Mouse (Mus musculus) ovary, postnatal 36 days (tissue): ENCODE measurements at regions not wholly inside any gene's neighbourhood (a gene's known extent, or its start where the extent isn't known, plus 50 kb on each side); places are given as distances from the start of the nearest gene placed in this dataset.

ENCODE experiments used
- DNase-seq: peaks from one replicate; pipeline ENCODE4 v3.0.0; 2022; ENCODE audit warnings: low spot score, mixed read lengths

DNA sequence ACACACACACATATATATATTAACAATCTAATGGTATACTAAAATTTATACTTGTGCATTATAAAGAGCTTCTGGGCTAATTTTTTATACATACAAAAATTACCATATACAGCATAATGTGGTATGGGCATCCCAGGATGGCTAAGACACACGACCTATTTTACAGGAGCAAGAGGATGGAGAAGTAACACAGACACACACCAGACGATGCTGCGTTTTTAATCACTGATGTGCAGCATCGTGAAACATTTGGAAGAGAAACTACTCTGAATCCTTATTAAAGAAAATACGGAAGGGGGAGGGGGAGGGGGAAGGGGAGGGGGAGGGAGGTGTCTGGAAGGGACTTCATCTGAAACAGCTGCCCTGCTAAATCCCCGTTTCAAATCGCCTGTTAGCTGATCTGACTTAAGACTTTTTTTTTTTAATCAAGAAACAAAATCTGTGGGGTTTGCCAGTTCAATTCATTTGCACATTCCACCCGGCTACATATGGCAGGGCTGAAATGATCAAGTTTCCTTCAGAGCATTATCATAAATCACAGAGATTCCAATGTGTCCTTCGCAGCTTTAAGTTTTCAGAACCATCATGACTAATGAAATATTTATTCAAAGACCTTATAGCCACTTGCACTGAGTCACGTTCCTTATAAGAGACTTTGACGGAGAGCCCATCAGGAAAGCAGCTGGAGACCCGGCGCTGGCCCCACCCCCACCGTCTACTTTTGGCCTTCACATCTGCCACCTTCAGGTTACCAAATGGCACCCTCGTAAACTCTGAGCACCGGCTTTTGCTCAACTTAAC lies 89.4 kb upstream of the Rnd3 start:
- DNase-seq = no peak

DNA sequence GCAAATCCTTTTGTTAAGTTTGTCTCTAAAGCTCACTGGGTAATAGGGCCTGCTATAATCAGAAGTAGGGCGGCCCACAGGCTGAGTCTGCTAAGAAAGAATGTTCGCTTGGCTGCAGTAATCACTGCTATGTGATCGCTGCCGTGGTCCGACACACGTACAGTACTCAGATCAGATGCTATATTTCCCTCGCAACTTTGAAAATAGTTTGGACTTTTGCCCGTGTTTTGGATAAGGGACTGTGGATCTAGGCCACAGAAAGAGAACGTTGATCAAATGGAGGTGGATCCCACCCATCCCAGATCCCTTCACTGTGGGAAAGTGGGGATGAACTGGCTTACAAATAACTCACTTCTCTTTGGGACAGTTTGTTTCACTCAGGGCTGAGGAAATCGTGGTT lies 88.5 kb upstream of the Rnd3 start:
- DNase-seq = no peak

DNA sequence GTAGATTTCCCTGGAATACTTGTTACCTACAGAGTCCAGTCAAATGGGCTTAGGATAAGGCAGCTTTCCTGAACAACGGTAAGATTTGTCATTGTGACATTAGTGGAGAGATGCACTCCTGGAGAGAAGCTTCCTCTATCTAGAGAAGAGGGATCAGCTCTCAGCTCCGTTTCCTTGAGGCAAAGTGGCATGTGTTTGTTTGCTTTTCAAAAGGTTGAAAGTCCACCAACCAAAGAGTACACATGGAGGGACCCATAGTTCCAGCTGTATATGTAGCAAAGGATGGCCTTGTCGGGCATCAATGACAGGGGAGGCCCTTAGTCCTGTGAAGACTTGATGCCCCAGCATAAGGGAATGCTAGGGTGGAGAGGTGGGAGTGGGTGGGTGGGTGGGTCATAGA lies 87.9 kb upstream of the Rnd3 start:
- DNase-seq = no peak

DNA sequence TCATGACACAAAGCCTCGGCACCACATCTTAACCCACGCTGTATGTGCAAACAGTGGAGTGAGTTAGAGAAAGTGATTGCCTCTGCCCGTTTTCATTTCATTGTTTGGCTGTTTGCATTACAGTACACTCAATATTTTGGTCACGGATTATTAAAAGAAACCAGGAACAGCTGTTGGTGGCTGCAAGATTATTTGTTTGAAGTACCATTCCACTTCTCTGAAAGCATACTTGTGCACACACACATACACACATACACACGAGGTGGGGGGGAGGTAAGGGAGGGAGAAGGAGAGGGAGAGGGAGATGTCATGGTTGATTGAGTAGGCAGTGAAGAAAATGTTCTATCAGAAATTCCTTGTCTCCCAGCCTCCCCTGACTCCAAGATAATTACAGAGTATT lies 85.5 kb upstream of the Rnd3 start:
- DNase-seq = no peak

DNA sequence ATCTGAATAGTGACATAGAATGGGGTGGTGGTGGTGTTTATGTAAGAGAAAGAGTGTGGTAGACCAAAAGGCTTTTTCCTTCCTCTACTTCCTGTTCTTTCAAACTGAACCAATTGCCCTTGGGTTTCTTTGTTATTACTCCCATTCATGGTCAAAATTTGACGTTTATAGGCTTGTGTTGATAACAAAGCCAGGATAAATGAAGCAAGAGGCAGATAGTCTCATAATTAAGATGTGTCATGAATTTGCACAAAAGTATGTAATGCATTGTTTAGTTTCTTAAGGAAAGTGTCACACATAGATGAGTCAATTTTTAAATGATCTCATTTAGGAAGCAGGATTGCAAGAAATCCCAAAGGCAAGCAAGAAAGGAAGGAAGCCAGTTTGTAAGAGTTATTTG lies 73.9 kb upstream of the Rnd3 start:
- DNase-seq = no peak

DNA sequence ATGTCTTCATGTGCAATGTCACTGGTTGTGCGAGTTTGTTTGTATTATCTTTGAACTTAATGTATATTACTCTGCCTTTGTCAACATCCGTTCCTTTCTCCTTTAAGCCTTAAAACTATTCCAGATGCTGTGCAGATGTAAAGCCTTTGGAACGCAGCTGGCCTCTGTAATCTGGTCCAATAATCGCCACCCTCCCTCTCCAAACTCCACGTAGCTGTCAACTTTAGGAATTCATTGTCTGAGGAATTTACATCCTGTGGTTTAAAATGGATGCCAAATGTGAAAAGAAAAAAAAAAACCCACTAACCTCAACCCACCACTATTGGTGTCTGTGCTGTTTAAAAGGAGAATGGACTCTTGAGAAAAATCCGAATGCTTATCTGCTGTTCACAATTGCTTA lies 70.8 kb upstream of the Rnd3 start:
- DNase-seq = no peak

DNA sequence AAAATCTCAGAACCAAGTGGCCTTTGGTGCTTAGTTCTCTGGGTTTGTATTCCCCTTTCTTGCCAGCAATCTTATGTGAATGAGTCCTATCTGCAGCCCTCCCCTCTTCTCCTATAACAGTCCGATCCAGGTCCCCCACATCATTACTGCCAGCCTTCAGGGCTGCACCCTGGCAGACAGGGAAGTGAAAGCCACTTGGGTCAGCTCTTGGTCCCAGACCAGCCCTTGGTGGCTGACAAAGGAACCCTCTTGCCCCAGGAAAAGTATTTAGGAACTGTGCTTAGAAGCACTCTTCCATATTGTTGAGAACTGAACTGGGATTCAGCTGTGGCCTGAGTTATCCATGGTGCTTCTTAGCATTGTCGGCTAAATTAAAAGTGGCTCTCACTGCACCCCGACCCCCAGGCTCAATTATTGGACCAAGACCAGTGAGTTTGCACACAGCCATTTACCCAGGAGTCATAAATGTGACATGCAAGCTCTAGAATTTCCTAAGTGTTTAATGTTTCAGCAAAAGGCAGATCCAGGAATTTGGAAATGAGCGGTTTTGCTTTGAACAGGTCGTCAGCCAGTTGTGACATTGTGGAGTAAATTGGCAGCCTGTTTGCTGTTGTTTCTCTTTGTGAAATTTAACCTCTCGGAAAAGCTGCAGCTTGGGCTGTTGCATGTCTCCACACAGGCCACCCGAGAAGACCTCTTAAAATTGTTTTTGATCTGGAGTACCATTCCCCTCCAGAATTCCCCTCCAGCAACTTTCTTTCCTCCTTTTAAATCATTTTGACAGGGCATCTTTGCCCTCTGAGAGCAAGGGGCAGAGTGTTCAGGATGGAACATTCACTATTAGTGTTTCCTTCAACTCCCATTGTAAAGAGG lies 58.5 kb upstream of the Rnd3 start:
- no peak for DNase-seq

DNA sequence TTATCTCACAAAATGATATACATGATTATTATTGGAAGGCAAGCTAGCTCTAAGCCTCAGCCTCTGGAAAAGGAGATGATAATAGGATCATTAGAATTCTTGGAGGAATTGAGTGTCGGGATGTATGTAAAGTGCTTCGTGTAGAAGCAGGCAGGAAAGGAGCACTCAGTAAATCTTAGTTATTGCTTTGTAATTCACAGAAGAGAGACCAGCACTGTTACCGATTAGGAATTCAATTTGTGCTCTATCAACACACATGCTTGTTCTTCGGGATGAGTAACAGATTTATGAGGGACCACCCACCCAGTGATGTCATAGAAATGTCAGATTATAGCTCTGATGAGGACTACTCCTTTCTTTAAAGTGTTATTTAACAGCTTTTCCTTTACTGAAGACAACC lies 57.4 kb upstream of the Rnd3 start:
- DNase-seq = no peak
